Mouse (Mus musculus) urinary bladder, adult 2 months (tissue): ENCODE measurements around the gene Stum. TPM values are rescaled to one million over a fixed set of nuclear protein-coding genes. Genes with fewer than 3 reads are reported as not detected.
"Not testable (repeated sequence)": the region's sequence is repeated elsewhere in the genome, so short reads cannot be mapped to it uniquely, and the experiment has no call there.

Experiments
- DNase-seq: peaks from one replicate; pipeline ENCODE4 v3.0.0; 2022; ENCODE audit warnings: low spot score
- polyA plus RNA-seq: library from polyadenylated mRNA; depleted of rRNA; stranded (reverse); fragments of >200 nt; gene quantifications from 2 replicates; pipeline ENCODE4 v1.2.3, GENCODE M21; 2012

The Stum gene
- polyA plus RNA-seq, 1 experiment: 71.6 TPM

DNA sequence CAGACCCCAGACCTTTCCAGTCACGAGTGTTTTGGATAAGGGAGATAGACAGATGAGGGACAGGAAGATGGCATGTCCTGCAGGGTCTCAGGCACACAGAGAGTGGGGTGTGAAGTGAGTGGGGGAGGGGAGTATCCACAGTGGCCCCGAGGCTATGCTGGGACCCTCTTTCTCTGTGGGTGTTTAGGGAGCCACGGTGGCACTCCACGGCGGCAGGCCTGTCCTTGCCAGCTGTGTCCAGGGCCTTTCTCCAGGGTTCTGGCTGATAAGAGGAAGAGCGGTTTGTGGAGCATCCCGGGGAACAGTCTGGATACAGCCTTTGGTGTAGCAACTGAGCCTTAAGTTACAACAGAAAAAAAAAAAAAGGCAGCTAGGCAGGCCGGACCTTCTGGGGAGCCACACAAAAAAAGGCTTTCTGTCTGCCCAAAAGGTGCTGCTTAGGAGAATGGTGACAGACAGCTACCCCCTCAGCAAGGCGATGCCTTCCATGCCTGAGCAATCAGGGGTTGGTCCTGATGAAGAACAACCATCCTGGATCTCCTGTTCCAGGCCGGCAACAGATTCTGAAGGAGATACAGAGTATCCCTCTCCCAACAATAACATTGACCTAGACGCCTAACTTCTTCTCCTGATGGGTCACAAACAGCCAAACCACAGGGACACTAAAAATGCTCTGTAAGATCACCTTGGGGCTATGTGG lies 76.8 kb downstream of the Stum start:
- DNase-seq: no peak

DNA sequence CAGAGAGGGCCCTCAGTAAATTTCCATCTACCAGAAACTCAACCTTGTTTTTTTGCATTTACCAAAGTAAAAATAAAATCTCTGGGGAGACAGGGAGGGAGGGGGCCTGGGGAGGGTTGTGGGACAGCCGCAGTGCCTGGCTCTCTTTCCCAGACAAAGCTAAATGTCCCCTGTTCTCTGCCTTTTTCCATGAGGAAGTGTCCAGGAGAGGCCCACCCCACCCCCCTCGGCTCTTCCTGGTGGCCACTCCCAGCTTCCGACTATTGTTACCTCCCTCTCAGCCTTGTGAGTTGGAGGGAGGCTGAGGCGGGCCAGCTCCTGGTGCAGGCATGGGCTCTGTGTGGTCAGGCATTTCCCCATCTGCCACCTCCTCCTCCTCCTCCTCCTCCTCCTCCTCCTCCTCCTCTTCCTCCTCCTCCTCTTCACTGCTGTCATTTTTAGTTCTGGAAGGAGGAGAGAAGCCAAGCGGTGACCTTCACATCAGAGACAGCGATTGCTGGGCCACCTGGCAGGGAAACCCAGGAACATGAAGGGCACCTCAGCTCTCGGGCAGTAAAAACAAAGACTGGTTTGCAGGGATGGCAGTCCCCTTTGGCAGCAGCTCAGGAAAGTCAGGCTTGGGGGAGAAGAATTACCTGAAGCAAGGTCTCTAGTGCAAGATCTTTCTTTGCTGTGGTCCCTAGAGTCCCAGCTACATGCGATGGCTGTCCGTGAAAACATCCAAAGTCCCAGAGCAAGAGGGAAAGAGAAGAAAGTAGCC lies 77.5 kb downstream of the Stum start:
- DNase-seq: no peak

DNA sequence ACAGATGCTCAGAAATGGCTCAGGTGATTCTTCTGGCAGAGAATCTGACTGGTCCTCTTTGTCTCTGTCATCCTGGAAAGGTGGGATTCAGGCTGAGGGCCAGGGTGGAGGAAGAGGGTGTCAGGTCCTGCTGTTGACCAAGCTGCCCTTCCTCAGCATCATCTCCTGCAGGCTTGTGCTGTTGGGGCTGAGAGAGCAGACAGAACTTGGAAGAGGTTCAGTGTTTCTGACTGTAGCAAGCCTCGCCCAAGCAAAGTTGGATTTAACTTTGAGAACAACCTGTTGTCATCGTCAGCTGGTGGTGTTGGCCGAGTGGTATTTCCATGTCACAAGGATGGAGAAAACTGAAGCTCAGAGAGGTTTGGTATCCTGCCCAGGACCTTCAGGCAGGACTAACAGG lies 78.6 kb downstream of the Stum start:
- DNase-seq: no peak

DNA sequence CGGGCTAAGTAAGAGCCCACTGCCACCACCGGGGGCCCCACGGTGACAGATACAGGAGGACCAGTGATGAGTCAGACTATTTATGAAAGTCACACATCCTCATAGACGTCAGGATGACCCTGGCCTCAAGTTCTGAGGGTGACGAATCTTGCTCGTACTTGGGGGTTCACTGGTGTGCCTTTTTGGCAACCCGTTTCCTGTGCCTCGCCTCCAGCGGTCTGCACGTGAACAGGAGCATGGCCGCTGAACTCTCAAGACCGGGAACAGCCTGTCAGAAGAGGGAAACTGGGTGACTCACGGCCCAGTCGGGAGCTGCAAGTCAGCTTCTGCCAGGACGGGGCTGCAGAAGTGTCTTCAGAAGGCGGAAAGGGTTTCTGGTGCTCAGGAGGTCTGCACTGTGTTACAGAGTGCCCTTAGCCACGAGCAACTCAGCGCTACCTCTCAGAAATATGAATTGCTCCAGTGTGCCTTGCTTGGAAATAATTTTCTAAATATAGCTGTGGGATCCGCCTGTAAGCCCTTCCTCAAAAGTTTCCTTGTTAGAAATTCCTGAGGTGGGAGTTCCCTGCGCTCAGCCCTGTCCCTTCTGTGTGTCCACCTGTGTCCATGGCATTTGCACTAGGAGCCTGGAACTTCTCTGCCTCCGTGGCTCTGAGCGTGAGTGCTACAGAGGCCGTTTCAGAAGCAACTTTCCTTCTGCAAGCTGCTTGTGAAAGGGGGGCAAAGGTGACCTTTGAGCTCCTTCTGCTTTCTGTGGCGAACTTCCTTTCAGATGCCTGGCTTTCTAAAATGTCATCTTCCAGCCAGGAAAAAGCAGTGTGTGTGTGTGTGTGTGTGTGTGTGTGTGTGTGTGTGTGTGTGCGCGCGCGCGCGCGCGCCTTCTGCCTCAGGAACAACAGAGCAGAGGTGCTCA lies 79.4 kb downstream of the Stum start:
- no peak for DNase-seq

DNA sequence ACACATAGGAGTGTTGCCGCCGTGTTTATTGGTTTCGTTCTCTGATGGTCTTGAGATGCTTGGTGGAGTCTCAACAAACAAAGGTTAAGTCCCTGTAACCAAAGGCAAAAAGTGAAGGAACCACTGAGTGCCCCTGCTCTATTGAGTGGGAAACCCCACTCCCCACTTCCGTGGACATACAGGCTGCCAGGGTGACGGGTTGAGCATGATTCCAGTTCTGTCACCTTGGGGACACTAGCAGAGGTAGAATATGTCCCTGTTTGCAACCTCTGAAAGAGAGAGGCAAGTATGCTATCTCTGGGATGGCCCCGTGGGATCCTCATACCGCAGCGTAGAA lies 80.0 kb downstream of the Stum start:
- DNase-seq: no peak

DNA sequence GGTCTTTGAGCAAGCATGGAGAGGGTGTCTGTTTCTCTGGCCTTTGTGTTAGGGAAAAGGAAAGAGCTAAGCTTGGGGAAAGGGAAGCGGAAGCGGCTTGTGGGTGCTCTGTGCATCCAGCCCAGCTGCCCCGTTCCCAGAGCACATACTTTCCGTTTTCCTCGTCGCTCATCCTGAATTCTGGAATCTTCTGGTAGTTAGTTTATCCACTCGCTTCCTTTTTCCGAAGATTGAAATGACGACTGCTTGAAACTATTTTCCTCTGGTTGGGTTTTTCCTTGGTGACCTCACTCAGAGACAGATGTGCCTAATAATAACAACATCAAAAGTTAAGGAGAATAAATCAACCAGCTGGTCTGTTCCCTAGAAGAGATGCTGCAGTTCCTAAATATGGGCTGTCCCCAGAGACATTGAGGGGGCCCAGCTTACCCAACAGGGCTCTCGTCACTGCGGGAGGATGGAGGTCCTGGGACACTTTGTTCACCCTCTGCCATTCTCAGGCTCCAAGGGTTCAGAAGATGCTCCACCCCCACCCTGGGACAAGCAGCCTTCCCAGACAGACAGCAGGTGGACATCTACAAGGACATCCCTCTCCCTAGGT lies 80.7 kb downstream of the Stum start:
- DNase-seq: no peak

DNA sequence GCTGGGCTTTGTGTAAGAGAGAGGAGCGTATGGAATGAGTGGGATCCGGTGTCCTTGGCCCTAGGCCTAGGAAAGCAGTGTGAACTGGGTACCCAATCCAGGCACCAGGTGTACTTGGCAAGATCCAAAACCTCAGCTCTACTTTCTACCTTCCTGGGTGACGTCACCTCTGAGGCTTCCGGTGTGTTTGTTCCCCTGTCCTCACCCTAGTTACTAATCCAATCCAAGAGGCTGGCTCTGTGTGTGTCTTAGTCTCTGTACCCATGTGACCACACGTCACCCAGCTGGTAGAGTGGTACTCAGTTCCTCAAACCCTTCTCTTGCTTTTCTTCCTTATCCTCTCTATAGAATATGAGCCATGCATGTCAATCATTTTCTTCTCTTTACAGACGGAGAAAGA lies 81.6 kb downstream of the Stum start:
- DNase-seq: no peak

DNA sequence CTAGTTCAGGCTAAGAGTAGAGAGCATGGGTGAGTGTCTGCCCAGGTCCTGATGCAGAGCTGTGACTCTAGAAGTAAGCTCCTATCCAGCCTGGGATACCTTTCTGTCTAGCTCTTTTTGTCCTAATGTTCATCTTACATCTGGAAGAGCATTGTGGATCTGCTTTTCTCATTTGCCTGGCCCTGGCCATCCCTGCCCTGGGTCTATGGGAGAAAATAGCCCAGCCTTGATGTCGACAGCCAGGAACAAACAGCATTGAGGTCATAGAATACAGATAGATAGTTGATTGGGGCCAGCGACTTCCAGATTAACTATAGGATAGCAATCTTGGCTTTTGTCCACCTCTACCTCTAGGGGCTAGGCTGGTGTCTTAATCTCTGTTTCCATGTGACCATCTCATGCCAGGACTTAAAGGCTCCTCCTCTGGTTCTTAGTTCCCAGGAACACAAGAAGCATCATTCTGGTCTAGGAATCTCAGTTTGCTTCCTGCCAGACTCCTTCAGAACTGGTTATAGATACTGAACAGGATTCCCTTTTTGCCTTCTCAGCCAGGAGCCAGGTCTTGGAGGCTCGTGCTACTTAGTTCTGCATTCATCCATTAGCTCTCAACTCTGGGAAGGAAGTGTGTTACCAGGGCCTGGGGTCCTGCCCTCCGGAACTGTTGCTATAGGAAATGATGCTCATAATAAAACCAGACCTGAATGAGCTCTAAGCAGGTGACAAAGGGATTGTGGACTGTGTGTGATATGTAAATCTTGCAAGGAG lies 82.4 kb downstream of the Stum start:
- no peak for DNase-seq

DNA sequence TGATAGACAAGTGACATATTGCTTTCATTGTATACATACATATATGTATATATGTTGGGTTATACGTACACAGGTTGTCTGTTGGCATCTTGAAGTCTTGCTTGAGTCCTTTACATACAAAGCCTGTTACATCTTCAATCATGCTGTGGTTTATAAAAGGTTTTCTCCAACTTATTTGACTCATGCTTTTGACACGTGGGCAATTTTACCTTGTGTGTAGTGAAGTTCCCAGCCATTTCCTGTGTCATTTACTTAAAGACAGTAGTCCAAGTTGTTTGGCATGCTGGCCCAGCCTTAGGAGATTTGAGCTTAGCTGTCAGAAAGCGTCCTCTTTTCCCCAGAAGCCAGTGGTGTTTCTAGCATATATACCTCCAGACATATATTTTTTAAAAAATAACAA lies 84.9 kb downstream of the Stum start:
- no peak for DNase-seq

DNA sequence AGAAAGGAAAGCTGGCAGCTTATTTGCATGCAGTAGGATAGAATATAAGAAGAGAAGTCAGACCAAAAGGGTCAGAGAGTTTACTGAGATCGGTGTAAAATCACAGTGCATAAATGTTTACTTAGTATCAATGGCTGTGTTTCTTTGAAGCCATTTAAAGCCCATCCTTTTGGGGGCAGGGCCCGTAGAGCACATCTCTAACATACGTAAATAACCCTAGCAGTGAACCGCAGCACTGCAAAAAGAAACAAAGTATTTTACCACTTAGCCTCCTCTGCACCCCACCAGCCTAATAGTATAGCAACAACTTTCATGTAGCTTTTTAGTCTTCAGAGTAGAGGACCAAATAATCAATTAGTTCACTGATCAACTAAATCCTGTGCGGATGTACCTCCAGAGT lies 85.6 kb downstream of the Stum start:
- DNase-seq: no peak

DNA sequence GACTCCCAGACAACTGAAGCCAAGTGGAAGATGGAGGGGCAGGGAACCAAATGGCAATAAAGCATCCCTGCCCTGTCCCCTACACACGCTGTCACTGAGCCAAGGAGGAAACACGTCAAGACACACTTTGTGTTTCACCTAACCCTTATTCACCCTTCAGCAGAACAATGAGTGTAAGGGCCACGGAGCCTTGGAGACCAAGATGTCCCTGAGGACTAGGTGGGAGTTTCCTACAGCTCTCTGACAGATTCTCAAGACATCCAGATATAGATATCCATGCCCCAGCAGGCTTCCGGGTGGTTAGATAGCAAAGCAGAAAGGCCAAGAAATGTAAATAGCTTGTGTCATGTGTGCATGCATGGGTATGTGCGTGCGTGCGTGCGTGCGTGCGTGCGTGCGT lies 89.4 kb downstream of the Stum start:
- DNase-seq: no peak

DNA sequence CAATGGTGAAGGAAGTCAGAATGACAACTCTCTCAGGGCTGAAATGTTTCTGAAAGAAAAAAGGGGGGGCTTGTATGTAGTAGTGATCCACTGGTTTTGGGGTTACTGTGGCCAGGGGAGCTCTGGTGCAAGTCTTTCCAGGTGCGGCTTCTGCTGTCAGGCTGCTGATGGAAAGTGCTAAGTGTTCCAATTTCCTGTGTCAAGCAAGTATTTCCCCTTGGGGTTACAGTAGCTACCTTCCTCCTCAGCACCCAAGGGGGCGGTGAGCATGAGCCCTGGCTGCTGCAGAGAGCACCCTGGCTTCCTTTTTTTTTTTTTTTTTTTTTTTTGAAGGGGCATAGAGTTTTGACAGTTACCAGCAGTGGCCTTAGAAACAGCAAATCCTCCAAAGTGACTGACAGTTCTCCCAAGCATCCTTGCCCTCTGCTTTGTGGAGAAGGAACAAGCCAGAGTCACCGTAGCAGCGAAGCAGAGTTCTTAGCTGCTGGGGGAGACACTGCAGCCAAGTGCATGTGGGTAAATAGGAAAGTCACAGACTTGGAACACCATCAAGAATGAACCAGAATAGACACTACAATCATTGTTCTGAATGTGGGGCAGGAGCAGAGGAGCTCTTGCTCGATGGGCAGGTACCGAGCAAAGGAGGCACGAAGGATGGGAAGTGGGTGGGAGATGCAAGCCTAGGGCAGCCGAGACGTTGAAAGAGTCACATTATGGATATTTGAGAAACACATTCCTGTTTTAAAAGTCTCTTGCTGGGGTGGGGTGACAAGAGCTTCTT lies 90.1 kb downstream of the Stum start:
- no peak for DNase-seq

DNA sequence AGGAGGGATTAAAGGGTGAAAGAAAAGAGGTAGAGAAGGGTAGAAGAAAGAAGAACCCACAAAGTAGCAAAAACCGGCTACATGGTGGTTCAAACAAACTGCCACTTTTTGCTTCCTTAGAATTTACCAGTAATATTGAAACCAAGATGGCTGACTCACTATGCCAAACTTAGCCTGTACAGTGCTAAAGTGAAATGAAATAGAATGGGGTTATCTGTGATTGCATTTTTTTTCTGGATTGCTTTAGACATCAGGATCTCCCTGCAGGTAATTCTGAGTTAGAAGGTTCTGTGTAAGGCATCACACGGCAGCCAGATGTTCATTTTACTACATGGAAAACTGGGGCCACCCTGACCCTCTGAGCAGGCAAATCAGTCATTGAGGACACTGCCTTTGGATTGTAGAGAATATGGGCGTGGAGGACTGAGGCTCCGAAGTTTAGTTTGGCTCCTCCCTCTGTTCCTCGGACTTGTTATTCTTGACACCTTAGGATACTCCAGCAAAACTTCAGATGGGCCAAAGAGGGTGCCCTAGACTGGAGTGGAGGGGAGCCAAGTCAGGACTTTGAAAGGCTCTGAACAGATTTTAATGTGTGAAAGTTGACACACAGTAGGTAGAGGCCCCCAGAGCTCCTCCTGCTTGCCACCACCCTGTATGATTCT lies 91.0 kb downstream of the Stum start:
- DNase-seq: no peak

DNA sequence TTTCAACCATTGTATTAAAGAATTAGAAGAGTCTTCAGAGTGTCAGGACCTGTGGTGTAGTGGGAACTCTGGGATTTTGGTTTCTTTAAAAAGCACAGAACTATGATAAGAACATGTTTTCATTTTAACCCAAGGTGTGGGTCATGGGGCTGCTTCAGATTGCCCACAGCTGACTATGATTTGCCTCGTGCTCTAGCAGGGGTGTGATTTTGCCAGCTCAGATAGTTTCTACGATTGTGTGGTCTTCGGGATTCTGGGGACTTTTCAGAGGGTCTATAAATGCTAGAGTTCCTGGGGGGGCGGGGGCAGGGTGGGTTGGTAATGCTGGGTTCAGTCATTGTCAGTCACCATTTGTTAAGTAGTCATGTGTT lies 91.7 kb downstream of the Stum start:
- no peak for DNase-seq

DNA sequence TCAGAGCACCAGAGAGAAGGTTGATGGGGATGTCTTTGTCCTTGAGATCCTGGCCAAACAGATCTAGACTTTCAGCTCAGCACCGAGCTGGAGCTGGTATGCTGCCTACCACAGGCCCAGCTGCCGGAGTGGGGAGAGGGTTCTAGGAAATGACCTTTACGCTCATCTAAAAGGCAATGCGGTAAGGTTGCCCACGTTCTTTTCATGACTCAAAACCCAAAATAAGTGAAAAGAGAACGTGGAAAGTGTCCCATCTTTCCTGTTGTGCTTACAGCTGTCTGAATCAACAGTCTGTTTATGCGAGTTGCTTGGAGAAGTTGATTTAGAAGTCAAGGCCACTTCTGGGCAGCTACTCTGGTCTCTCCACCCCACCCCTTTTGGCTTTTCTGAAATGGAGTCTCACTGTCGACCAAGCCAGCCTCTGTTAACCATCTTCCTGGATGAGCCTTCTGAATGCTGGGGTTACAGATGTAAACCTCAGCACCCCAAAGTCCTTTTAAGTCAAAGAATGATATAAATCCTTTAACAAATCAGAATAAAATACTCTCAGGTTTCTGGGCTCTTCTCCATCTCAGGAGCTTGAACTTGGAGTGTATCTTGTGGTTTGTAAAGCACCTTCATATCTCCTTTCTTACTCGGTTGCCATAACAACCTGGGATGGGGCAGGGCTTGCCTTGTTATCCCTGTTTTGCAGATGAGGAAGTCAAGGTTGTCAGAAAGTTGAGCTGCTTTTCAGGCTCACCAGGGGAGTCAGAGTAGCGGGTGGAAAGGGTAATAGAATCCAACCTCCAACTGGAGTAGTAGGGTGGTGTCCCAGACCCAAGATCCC lies 92.3 kb downstream of the Stum start:
- DNase-seq: no peak

DNA sequence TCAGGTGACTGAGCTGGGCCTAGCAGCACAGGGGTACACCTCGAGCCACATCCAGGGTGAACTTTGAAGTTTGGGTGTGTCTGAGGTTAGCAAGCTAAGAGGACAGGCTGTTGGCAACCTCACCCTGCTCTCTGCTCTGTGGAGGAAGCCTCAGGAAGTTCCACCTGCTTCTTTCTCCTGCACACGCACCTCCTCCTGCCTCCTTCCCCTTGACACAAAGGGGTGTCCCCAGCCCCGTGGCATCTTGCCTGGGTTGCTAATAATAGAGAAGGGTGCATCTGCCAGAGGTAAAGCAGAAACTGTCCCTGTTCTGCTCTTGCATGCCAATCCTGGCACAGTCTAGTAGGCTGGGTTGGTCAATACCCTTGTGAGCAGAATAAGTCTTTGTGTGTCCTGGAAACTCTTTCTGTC lies 93.0 kb downstream of the Stum start:
- no peak for DNase-seq

DNA sequence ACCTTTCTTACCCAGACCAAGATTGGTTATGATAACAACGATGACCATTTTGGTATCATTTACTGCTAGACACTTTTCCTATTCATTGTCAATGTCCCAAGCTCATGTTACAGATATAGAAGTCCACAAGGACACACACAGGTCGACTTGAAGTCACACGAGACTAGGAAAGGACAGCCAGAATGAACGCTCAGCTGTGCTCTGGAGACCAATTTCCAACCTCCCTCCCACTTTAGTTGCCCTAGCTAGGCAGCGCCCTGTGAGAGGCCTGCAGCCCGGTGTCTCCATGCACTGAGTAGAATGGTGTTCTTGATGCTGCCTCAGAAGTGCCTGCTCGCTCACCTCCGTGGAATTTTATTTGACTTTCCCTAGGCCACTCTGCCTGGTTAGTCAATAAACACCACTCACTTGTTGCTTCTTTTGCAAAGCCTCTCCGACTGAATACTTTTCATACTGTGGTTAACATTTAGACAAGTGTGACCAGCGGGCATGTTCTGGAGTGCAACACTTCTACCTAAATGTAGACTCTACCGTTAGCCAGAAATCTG lies 94.0 kb downstream of the Stum start:
- DNase-seq: not testable (repeated sequence)

DNA sequence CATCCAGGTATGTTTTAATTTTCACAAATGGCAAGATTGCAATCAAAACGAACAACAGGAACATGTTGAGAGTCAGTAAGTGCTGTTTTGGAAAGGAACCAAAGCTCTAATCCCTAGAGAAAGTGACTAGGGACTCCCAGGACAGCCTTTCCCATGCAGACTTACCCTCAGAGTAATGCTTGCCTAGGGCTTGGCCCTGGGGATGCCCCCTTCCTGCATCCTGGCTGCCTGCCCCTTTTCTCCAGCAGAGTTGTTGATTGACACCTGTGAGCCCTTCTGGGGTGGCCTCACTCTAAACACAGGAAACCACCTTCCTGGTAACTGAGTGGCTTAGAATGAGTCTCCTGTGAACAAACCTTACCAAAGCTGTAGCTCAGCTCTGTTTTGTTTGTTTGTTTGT lies 94.8 kb downstream of the Stum start:
- no peak for DNase-seq
